12 mouse cellular contexts compared by ENCODE assay signal in genomic region chr11:94441122-94441521, GRCm38 (mm10). TPM values are rescaled to one million over a fixed set of nuclear protein-coding genes. Genes with fewer than 3 reads are reported as not detected.
DNase-seq lines count a peak whose midpoint lies in the region; ATAC-seq lines count a peak whose summit lies in the region.
"Had no signal": no experiment of that assay in that cellular context is flagged by ENCODE, and none has a peak within 500 bp of the region (broad histone marks: within the 10 kb centered on the region; RNA-seq: fewer than 3 reads in every experiment).

No protein-coding gene starts in this region.

- no peak for DNase-seq in heart, postnatal 36 days
- peak; percentile 53 for DNase-seq in hindbrain, embryonic 14.5 days (ENCODE audit: low spot score)
- no peak for DNase-seq in ovary, postnatal 14 days (ENCODE audit: low spot score)
- DNase-seq in spleen, postnatal 36 days (ENCODE audit: low spot score in 2 of 2): no peak
- DNase-seq in thymus, postnatal 14 days: no peak

- H3K4me1 ChIP-seq in heart, embryonic 14.5 days (ENCODE audit: control insufficient read depth in 2 of 2, insufficient read depth in 2 of 2, low read length in 2 of 2): peaks cover 14 to 22% of the 10 kb centered on the region in 2 experiments
- peaks cover 64% of the 10 kb centered on the region for H3K4me1 ChIP-seq in forebrain, embryonic 12.5 days
- H3K4me1 ChIP-seq in hindbrain, embryonic 14.5 days (replicated peaks; ENCODE audit: control insufficient read depth, insufficient read depth, low read length): peaks cover 60% of the 10 kb centered on the region
- H3K4me1 ChIP-seq in midbrain, embryonic 16.5 days (ENCODE audit: control insufficient read depth, insufficient read depth, low read length): peaks cover 33% of the 10 kb centered on the region

- 0 out of 2 replicates have a peak, but pooled peaks have one; percentile 40 for ATAC-seq in heart, embryonic 14.5 days (ENCODE audit: insufficient number of reproducible peaks, insufficient read depth, low FRiP score, low read depth)
- no peak for ATAC-seq in forebrain, embryonic 12.5 days (ENCODE audit: low FRiP score)
- 0 out of 2 replicates have a peak, but pooled peaks have one; percentile 31 for ATAC-seq in hindbrain, embryonic 14.5 days (ENCODE audit: low FRiP score)
- peak; percentile 44; the same call in 1 of the 2 replicates for ATAC-seq in midbrain, embryonic 16.5 days

- no peaks in the 10 kb centered on the region for H3K36me3 ChIP-seq in heart, embryonic 14.5 days (ENCODE audit: control insufficient read depth, insufficient read depth, low read length)
- peaks cover 12% of the 10 kb centered on the region for H3K36me3 ChIP-seq in forebrain, embryonic 12.5 days (replicated peaks)
- peaks cover 25% of the 10 kb centered on the region for H3K36me3 ChIP-seq in hindbrain, embryonic 14.5 days (replicated peaks; ENCODE audit: control insufficient read depth, insufficient read depth)
- peaks cover 19% of the 10 kb centered on the region for H3K36me3 ChIP-seq in midbrain, embryonic 16.5 days (ENCODE audit: control insufficient read depth, insufficient read depth, low read length)

- H3K27ac ChIP-seq in heart, embryonic 14.5 days (replicated peaks in 1 of 2; ENCODE audit: control insufficient read depth in 1 of 2, insufficient read depth in 1 of 2, low read depth in 2 of 2, low read length in 2 of 2): peak overlapping the region; percentile 29 to 59; a peak in 3 of 4 replicates
- peak overlapping the region; percentile 63; the same call in 1 of the 2 replicates for H3K27ac ChIP-seq in forebrain, embryonic 12.5 days
- peak overlapping the region; percentile 76 for H3K27ac ChIP-seq in hindbrain, embryonic 14.5 days
- peak overlapping the region; percentile 61 for H3K27ac ChIP-seq in midbrain, embryonic 16.5 days (ENCODE audit: low read length)
- H3K27ac ChIP-seq: left cerebral cortex, adult 2 months had no signal

- no peaks in the 10 kb centered on the region for H3K9me3 ChIP-seq in heart, embryonic 14.5 days (ENCODE audit: control insufficient read depth, low read length)
- H3K9me3 ChIP-seq in forebrain, embryonic 12.5 days: no peaks in the 10 kb centered on the region
- H3K9me3 ChIP-seq in hindbrain, embryonic 14.5 days (ENCODE audit: control insufficient read depth, low read length): no peaks in the 10 kb centered on the region
- H3K9me3 ChIP-seq in midbrain, embryonic 16.5 days (replicated peaks; ENCODE audit: control insufficient read depth, low read length, poor library complexity, severe bottlenecking): no peaks in the 10 kb centered on the region

- intact Hi-C loops in heart, postnatal 36 days (cut with DNase I): no loop called here

- no peak overlapping the region for H3K9ac ChIP-seq in heart, embryonic 14.5 days (ENCODE audit: low read length)
- no peak overlapping the region for H3K9ac ChIP-seq in forebrain, embryonic 12.5 days
- 0 out of 2 replicates have a peak overlapping the region, but pooled peaks have one; percentile 28 for H3K9ac ChIP-seq in hindbrain, embryonic 14.5 days
- no peak overlapping the region for H3K9ac ChIP-seq in midbrain, embryonic 16.5 days (ENCODE audit: low read depth, low read length)

- WGBS in heart, embryonic 14.5 days: 30% methylated on average over 7 of the region's 7 CpGs
- 28% methylated on average over 7 of the region's 7 CpGs for whole genome bisulfite sequencing in forebrain, embryonic 12.5 days
- 31% methylated on average over 7 of the region's 7 CpGs for WGBS in hindbrain, embryonic 14.5 days
- whole genome bisulfite sequencing in midbrain, embryonic 16.5 days: 24% methylated on average over 7 of the region's 7 CpGs

- no peaks in the 10 kb centered on the region for H3K27me3 ChIP-seq in heart, embryonic 14.5 days (ENCODE audit: control insufficient read depth, insufficient read depth, low read length)
- H3K27me3 ChIP-seq in forebrain, embryonic 12.5 days: 0 out of 2 replicates have a peak, but pooled peaks cover 3% of the 10 kb centered on the region
- no peaks in the 10 kb centered on the region for H3K27me3 ChIP-seq in hindbrain, embryonic 14.5 days (ENCODE audit: control insufficient read depth, insufficient read depth, low read length)
- no peaks in the 10 kb centered on the region for H3K27me3 ChIP-seq in midbrain, embryonic 16.5 days (ENCODE audit: control insufficient read depth, insufficient read depth, low read depth, low read length)

- H3K4me3 ChIP-seq in heart, embryonic 14.5 days (ENCODE audit: control insufficient read depth in 1 of 2, insufficient read depth in 1 of 2, low read depth in 1 of 2, low read length in 2 of 2): no peak overlapping the region
- H3K4me3 ChIP-seq in forebrain, embryonic 12.5 days (replicated peaks): no peak overlapping the region
- H3K4me3 ChIP-seq in hindbrain, embryonic 14.5 days (replicated peaks; ENCODE audit: low read length): no peak overlapping the region
- H3K4me3 ChIP-seq in midbrain, embryonic 16.5 days (ENCODE audit: low read depth, low read length): no peak overlapping the region
- H3K4me3 ChIP-seq: erythroblast, embryonic 14.5 days; left cerebral cortex, adult 2 months had no signal

- no peak overlapping the region for H3K4me2 ChIP-seq in heart, embryonic 14.5 days (ENCODE audit: low read length)
- H3K4me2 ChIP-seq in forebrain, embryonic 12.5 days: no peak overlapping the region
- 0 out of 2 replicates have a peak overlapping the region, but pooled peaks have one; percentile 7 for H3K4me2 ChIP-seq in hindbrain, embryonic 14.5 days (replicated peaks)
- H3K4me2 ChIP-seq in midbrain, embryonic 16.5 days (ENCODE audit: low read length): no peak overlapping the region

RNA-seq across cellular contexts. Expression of gene Cacna1g, which starts 32.9 kb away (rescaled TPM):
- 7.7 TPM in 2 replicates for polyA plus RNA-seq in heart, embryonic 14.5 days (2014; fragmentation: Nextera tagmentation; extraction: Ambion mirVana)
- 10 to 100 TPM; 13.8 to 14.2 TPM for total RNA-seq in heart, postnatal 36 days (2021)
- polyA plus RNA-seq in forebrain, embryonic 12.5 days (2016; fragmentation: Nextera tagmentation; extraction: Ambion mirVana): 9.6 and 12.1 TPM in 2 replicates
- 18.6 and 22.8 TPM in 2 replicates for polyA plus RNA-seq in hindbrain, embryonic 14.5 days (2014; fragmentation: Nextera tagmentation; extraction: Ambion mirVana)
- 18.4 and 21.2 TPM in 2 replicates for polyA plus RNA-seq in midbrain, embryonic 16.5 days (2015; fragmentation: Nextera tagmentation; extraction: Ambion mirVana)
- total RNA-seq: hematopoietic stem cell, adult 5-6 weeks had no signal

RNA-seq across cellular contexts. Expression of gene Spata20, which starts 44.9 kb away (rescaled TPM):
- not detected in 2 replicates for polyA plus RNA-seq in heart, embryonic 14.5 days (2014; fragmentation: Nextera tagmentation; extraction: Ambion mirVana)
- total RNA-seq in heart, postnatal 36 days (2021): under 1 TPM; 0.42 to 0.62 TPM
- polyA plus RNA-seq in forebrain, embryonic 12.5 days (2016; fragmentation: Nextera tagmentation; extraction: Ambion mirVana): 0.19 and 0.26 TPM in 2 replicates
- polyA plus RNA-seq in hindbrain, embryonic 14.5 days (2014; fragmentation: Nextera tagmentation; extraction: Ambion mirVana): 0.33 and 1.3 TPM in 2 replicates
- polyA plus RNA-seq in midbrain, embryonic 16.5 days (2015; fragmentation: Nextera tagmentation; extraction: Ambion mirVana): 0.43 and 0.66 TPM in 2 replicates
- total RNA-seq: hematopoietic stem cell, adult 5-6 weeks had no signal
- polyA plus RNA-seq: erythroblast, embryonic 14.5 days; liver, embryonic 16.5 days had no signal

RNA-seq across cellular contexts. Expression of gene Abcc3, which starts 48.3 kb away (rescaled TPM):
- 0.49 and 1.2 TPM in 2 replicates for polyA plus RNA-seq in heart, embryonic 14.5 days (2014; fragmentation: Nextera tagmentation; extraction: Ambion mirVana)
- total RNA-seq in heart, postnatal 36 days (2021): 1 to 10 TPM; 1.7 to 3.9 TPM
- 0.41 and 0.49 TPM in 2 replicates for polyA plus RNA-seq in forebrain, embryonic 12.5 days (2016; fragmentation: Nextera tagmentation; extraction: Ambion mirVana)
- 0.85 and 1.1 TPM in 2 replicates for polyA plus RNA-seq in hindbrain, embryonic 14.5 days (2014; fragmentation: Nextera tagmentation; extraction: Ambion mirVana)
- polyA plus RNA-seq in midbrain, embryonic 16.5 days (2015; fragmentation: Nextera tagmentation; extraction: Ambion mirVana): 0.57 and 0.92 TPM in 2 replicates

RNA-seq across cellular contexts. Expression of gene Epn3, which starts 58.7 kb away (rescaled TPM):
- 11.4 TPM in 2 replicates for polyA plus RNA-seq in heart, embryonic 14.5 days (2014; fragmentation: Nextera tagmentation; extraction: Ambion mirVana)
- 10 to 100 TPM; 26.7 to 31.2 TPM for total RNA-seq in heart, postnatal 36 days (2021)
- polyA plus RNA-seq in forebrain, embryonic 12.5 days (2016; fragmentation: Nextera tagmentation; extraction: Ambion mirVana): 0.52 and 0.97 TPM in 2 replicates
- 1.6 and 2.0 TPM in 2 replicates for polyA plus RNA-seq in hindbrain, embryonic 14.5 days (2014; fragmentation: Nextera tagmentation; extraction: Ambion mirVana)
- 0.43 and 0.57 TPM in 2 replicates for polyA plus RNA-seq in midbrain, embryonic 16.5 days (2015; fragmentation: Nextera tagmentation; extraction: Ambion mirVana)
- polyA plus RNA-seq: erythroblast, embryonic 14.5 days had no signal
